Comparison of ENCODE assay signal across 1 mouse cellular context in the genomic region with DNA sequence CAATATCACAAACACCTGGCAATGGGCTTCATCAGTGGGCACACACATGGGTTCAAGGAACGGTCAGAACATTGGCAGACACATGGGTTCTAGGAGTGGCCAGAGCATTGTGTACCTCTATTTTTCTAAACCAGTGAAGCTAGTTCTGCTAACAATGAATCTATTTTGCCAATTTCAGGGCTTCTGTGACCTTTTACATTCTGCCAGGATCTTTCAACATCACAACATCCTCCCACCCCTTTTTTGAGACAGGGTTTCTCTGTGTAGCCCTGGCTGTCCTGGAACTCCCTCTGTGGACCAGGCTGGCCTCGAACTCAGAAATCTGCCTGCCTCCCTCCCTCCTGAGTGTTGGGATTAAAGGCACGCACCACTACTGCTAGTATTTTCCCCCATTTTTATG. TPM values are rescaled to one million over a fixed set of nuclear protein-coding genes. Genes with fewer than 3 reads are reported as not detected.
"Had no signal": no experiment of that assay in that cellular context is flagged by ENCODE, and none has a peak within 500 bp of the region (broad histone marks: within the 10 kb centered on the region; RNA-seq: fewer than 3 reads in every experiment).

No protein-coding gene starts in this region.

RNA-seq across cellular contexts. Expression of a gene that starts 30.6 kb away (rescaled TPM):
- polyA plus RNA-seq: stomach, postnatal 0 days had no signal
